Mouse (Mus musculus) hindbrain, postnatal 0 days (tissue): ENCODE data around the gene Schip1. TPM values are rescaled to one million over a fixed set of nuclear protein-coding genes. Genes with fewer than 3 reads are reported as not detected.

Experiments used
- ATAC-seq: fragments of 200-750 bp; cut with Nextera tagmentation; 2 replicates; pipeline ENCODE4 v1.8.0; 2017; ENCODE audit warnings: mild to moderate bottlenecking, moderate TSS enrichment, moderate library complexity
- DNase-seq: peaks from one replicate; pipeline ENCODE4 v3.0.0-alpha.2; 2015; ENCODE audit warnings: low spot score
- H3K27ac ChIP-seq: fragments of 300-500 bp; sonication (generic); 2 replicates; pipeline ENCODE4 v1.5.1; 2014; ENCODE audit warnings: mild to moderate bottlenecking
- H3K27me3 ChIP-seq: fragments of 300-500 bp; sonication (generic); 2 replicates; pipeline ENCODE4 v1.6.1; 2014; ENCODE audit warnings: low read length, mixed read lengths; ENCODE audit not compliant: insufficient read depth
- H3K36me3 ChIP-seq: fragments of 300-500 bp; sonication (generic); 2 replicates; pipeline ENCODE4 v1.6.1; 2014; ENCODE audit warnings: low read length, mixed read lengths; ENCODE audit not compliant: insufficient read depth
- H3K4me1 ChIP-seq: fragments of 300-500 bp; sonication (generic); 2 replicates; pipeline ENCODE4 v1.6.1; 2014; ENCODE audit warnings: antibody characterized with exemption, low read length, mixed read lengths; ENCODE audit not compliant: insufficient read depth
- H3K4me2 ChIP-seq: fragments of 300-500 bp; sonication (generic); 2 replicates; pipeline ENCODE4 v1.6.1; 2014; ENCODE audit warnings: low read depth, mild to moderate bottlenecking, low read length, moderate library complexity, mixed read lengths
- H3K4me3 ChIP-seq: fragments of 300-500 bp; sonication (generic); 2 replicates; pipeline ENCODE4 v1.5.1; 2014; ENCODE audit warnings: low read length
- H3K9ac ChIP-seq: fragments of 300-500 bp; sonication (generic); replicated peaks from 2 replicates; pipeline ENCODE4 v1.6.1; 2014; ENCODE audit warnings: mild to moderate bottlenecking, low read length, moderate library complexity, mixed read lengths
- H3K9me3 ChIP-seq: fragments of 300-500 bp; sonication (generic); 2 replicates; pipeline ENCODE4 v1.6.1; 2016; ENCODE audit warnings: low read length, mixed read lengths
- CTCF ChIP-seq: IDR thresholded peaks from 2 replicates; pipeline ENCODE4 v1.5.1; 2016; ENCODE audit warnings: antibody characterized with exemption, control low read depth, low read depth
- WGBS: fragments of 180-500 bp; shearing (Covaris S2); extraction: QIAGEN DNeasy Blood & Tissue Kit; methylation state at CpG from one replicate; pipeline ENCODE4 v1.1.7; 2014; 5-methylcytosine and 5-hydroxymethylcytosine counted together
- polyA plus RNA-seq: library from polyadenylated mRNA; unstranded; fragments of >200 nt; fragmentation: Nextera tagmentation; extraction: Ambion mirVana; gene quantifications from 2 replicates; pipeline ENCODE4 v1.2.1, GENCODE M21; 2015
- total RNA-seq: library from RNA; depleted of rRNA; stranded (reverse); fragments of >200 nt; gene quantifications from 2 replicates; pipeline ENCODE4 v1.2.3, GENCODE M21; 2014

Gene Schip1
- total and polyA plus RNA-seq, 2 experiments from 2014 or later = 94.3 to 163 TPM

DNA sequence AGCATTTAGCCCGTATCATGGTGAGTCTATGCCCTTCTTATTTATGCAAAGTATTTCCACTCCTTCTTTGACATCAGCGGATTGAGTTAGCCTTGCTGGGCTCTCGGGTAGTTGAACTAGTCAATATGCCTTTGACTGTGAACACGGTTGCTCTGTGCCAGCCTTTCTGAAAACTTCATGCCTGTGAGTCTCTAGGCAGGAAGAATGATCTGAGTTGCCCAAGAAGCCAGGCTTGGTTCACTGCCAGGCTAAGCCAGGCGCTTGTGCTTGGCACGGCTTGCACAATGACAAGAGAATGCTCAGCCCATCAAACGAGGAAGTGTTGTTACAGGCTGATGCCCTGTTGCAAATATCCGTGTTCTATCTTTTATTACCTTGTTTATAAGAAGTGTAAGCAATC, 499.3 kb downstream of the Schip1 start:
- DNase-seq (peak; percentile 88), ATAC-seq (peak; percentile 81)
- no peaks in the 10 kb centered on the region for H3K4me1 ChIP-seq
- H3K9ac ChIP-seq = no peak overlapping the region
- 27% methylated on average over 8 of the region's 8 CpGs for WGBS
- no peak overlapping the region for H3K27ac ChIP-seq
- H3K4me2 ChIP-seq = 0 out of 2 replicates have a peak overlapping the region, but pooled peaks have one; percentile 6
- no peak for TF ChIP-seq CTCF
- no peaks in the 10 kb centered on the region for H3K36me3 ChIP-seq
- H3K4me3 ChIP-seq = no peak overlapping the region
- no peaks in the 10 kb centered on the region for H3K9me3 ChIP-seq
- no peaks in the 10 kb centered on the region for H3K27me3 ChIP-seq

DNA sequence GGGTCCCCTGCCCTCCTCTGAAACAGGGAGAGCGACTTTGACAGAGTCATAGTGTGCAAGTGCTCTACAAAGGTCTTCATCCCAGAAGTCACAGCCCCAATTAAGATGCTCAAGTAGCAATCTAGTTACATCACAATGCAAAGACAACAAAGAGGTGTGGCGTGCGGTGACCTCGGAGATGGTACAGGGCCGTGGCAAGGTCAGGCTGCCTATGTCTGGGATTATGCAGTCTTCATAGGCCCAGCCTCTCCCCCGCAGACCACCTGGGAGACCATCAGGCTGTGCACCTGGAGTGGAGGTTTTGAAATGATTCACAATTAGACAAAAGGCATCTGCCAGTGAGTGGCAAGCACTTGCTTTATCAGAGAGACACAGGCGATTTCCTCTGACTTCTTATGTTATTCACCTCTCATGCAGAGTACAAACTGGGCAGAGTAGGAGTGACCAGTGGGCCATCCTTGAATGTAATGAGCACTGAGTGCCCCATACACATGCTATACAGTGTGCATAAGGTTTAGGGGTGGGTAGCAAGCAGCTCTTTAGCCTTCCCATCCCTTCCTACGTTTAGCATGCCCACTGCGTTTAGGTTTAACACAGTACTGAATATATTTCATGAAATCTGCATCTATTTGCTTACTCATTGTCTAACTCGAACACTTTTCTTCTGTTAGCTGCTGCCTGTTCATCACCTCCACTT, 500.5 kb downstream of the Schip1 start:
- Histone ChIP-seq H3K36me3 (no peaks in the 10 kb centered on the region), H3K9ac (no peak overlapping the region), H3K27ac (no peak overlapping the region), H3K4me1 (no peaks in the 10 kb centered on the region), H3K4me2 (no peak overlapping the region), H3K9me3 (no peaks in the 10 kb centered on the region), H3K4me3 (no peak overlapping the region), H3K27me3 (no peaks in the 10 kb centered on the region)
- TF ChIP-seq CTCF = no peak
- no peak for ATAC-seq
- no peak for DNase-seq
- WGBS = 62% methylated on average over 10 of the region's 10 CpGs

- ATAC-seq = peak; percentile 25; the same call in 1 of the 2 replicates
- WGBS = 45% methylated on average over 4 of the region's 4 CpGs
- Histone ChIP-seq H3K27me3 (no peaks in the 10 kb centered on the region), H3K9ac (no peak overlapping the region), H3K4me1 (no peaks in the 10 kb centered on the region), H3K9me3 (no peaks in the 10 kb centered on the region), H3K4me3 (no peak overlapping the region), H3K36me3 (no peaks in the 10 kb centered on the region), H3K27ac (no peak overlapping the region), H3K4me2 (no peak overlapping the region)
- no peak for TF ChIP-seq CTCF
- DNase-seq = no peak
These were observed 501.1 kb downstream of the Schip1 start for GRCm38 (mm10) chr3:68565675-68566055.

DNA sequence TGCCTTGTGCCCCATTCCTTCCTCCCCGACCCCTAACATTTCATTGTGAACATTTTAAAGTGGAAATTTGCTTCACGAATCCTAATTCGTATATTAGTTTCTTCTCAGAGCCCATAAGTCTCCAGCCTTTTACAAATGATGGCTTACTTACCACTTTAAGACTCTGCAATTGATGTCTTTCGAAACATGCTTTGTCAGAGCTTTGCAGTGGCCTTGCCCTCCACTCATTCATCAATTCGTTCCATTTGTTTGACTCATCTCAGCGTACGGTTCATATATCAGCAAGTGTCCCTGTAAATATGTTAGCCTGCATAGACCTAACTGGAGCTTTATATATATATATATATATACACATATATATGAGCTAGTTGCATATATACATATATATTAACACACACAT, 503.0 kb downstream of the Schip1 start:
- Histone ChIP-seq H3K4me2 (no peak overlapping the region), H3K36me3 (no peaks in the 10 kb centered on the region), H3K27ac (no peak overlapping the region), H3K9me3 (no peaks in the 10 kb centered on the region), H3K4me1 (0 out of 2 replicates have a peak, but pooled peaks cover 4% of the 10 kb centered on the region), H3K9ac (no peak overlapping the region), H3K27me3 (no peaks in the 10 kb centered on the region), H3K4me3 (no peak overlapping the region)
- DNase-seq = no peak
- no peak for ATAC-seq
- TF ChIP-seq CTCF = no peak
- WGBS = 79% methylated on average over 7 of the region's 7 CpGs

DNA sequence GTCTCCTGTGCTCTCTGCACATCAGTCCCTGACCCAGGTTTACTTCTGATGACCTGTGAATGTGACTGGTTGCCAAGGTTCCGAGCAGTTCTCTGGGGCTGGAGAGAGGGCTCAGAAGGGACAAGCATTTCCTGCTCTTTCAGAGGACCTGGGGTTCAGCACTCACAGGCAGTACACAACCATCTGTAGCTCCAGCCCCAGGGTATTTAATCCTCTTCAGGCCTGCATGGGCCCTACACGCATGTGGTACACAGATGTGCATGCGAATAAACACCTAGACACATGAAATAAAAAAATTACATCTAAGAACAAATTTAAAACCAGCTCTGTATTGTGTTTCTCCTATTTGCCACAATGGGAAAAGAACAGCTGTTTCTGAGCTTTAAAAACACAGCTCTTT, 503.5 kb downstream of the Schip1 start:
- DNase-seq = no peak
- no peak overlapping the region for H3K9ac ChIP-seq
- no peak for TF ChIP-seq CTCF
- 0 out of 2 replicates have a peak, but pooled peaks cover 4% of the 10 kb centered on the region for H3K4me1 ChIP-seq
- no peaks in the 10 kb centered on the region for H3K9me3 ChIP-seq
- 80% methylated on average over 3 of the region's 3 CpGs for WGBS
- H3K27me3 ChIP-seq = no peaks in the 10 kb centered on the region
- H3K27ac ChIP-seq = no peak overlapping the region
- H3K4me3 ChIP-seq = no peak overlapping the region
- H3K4me2 ChIP-seq = no peak overlapping the region
- ATAC-seq = no peak
- no peaks in the 10 kb centered on the region for H3K36me3 ChIP-seq

DNA sequence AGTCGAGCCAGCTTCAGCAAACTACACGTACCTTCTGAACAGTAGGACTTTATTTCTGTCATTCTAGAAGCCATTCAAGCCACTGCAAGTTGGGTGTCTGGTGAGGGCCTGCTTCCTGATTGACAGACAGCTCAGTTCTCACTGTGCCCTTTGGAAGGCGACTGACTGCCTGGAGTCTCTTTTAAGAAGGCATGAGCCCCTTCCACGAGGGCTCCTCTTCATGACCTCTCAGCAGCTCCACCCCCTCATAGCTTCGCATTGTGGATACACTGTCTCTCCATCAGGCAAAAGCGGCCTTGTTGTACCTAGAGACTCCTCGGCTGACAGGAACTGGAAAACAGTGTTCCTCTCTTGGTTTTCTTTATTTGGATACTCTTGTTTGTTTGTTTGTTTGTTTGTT, 504.1 kb downstream of the Schip1 start:
- no peaks in the 10 kb centered on the region for H3K36me3 ChIP-seq
- WGBS = 51% methylated on average over 7 of the region's 7 CpGs
- H3K9me3 ChIP-seq = no peaks in the 10 kb centered on the region
- H3K27ac ChIP-seq = no peak overlapping the region
- DNase-seq (no peak), ATAC-seq (no peak)
- 0 out of 2 replicates have a peak, but pooled peaks cover 4% of the 10 kb centered on the region for H3K4me1 ChIP-seq
- H3K4me3 ChIP-seq = no peak overlapping the region
- H3K27me3 ChIP-seq = no peaks in the 10 kb centered on the region
- no peak overlapping the region for H3K4me2 ChIP-seq
- no peak overlapping the region for H3K9ac ChIP-seq
- no peak for TF ChIP-seq CTCF

DNA sequence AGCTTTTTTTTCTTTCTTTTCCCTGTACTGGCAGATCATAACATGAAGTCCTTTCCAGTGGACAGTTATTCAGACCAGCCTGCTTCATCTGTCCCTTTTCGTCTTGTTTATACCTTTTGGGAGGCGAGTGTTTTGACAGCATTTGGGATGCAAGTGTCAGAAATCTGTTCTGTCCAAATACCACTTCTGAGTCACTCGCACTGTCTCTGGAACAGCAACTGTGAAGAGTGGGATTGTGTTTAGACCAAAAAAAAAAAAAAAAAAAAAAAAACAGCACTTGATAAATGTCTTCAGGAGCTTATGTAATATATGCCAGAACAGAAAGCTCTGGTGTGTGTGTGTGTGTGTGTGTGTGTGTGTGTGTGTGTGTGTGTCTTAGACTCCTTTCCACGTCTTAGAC, 505.7 kb downstream of the Schip1 start:
- Histone ChIP-seq H3K4me1 (0 out of 2 replicates have a peak, but pooled peaks cover 7% of the 10 kb centered on the region), H3K4me2 (no peak overlapping the region), H3K27ac (no peak overlapping the region), H3K36me3 (no peaks in the 10 kb centered on the region), H3K9ac (no peak overlapping the region), H3K9me3 (no peaks in the 10 kb centered on the region), H3K4me3 (no peak overlapping the region), H3K27me3 (no peaks in the 10 kb centered on the region)
- DNase-seq (no peak), ATAC-seq (no peak)
- no peak for TF ChIP-seq CTCF
- WGBS = 84% methylated on average over 4 of the region's 4 CpGs
